Mouse (Mus musculus) limb, embryonic 11.5 days (tissue): ENCODE results near the gene Itih5. TPM values are rescaled to one million over a fixed set of nuclear protein-coding genes. Genes with fewer than 3 reads are reported as not detected.
A peak's percentile ranks its signal among the peaks of the same experiment; 100 is the strongest.

Experiments used
- ATAC-seq: fragments of 200-750 bp; cut with Nextera tagmentation; 2 replicates; pipeline ENCODE4 v1.8.0; 2017; ENCODE audit warnings: low read depth; ENCODE audit not compliant: insufficient number of reproducible peaks, low FRiP score, low TSS enrichment
- DNase-seq: peaks from one replicate; pipeline ENCODE4 v3.0.0-alpha.2; 2015; ENCODE audit warnings: low spot score
- H3K27ac ChIP-seq: fragments of 300-500 bp; sonication (generic); replicated peaks from 2 replicates; pipeline ENCODE4 v1.5.1; 2014; ENCODE audit warnings: low read depth, mild to moderate bottlenecking, low read length
- H3K27me3 ChIP-seq: fragments of 300-500 bp; sonication (generic); 2 replicates; pipeline ENCODE4 v1.6.1; 2014; ENCODE audit warnings: mild to moderate bottlenecking, low read length, mixed read lengths; ENCODE audit not compliant: control insufficient read depth, insufficient read depth
- H3K36me3 ChIP-seq: fragments of 300-500 bp; sonication (generic); 2 replicates; pipeline ENCODE4 v1.6.1; 2014; ENCODE audit warnings: mild to moderate bottlenecking, low read length, moderate library complexity, mixed read lengths; ENCODE audit not compliant: control insufficient read depth, insufficient read depth
- H3K4me1 ChIP-seq: fragments of 300-500 bp; sonication (generic); 2 replicates; pipeline ENCODE4 v1.6.1; 2014; ENCODE audit warnings: low read length, mixed read lengths; ENCODE audit not compliant: control insufficient read depth, insufficient read depth
- H3K4me2 ChIP-seq: fragments of 300-500 bp; sonication (generic); 2 replicates; pipeline ENCODE4 v1.6.1; 2014; ENCODE audit warnings: low read depth, mild to moderate bottlenecking, moderate library complexity; ENCODE audit not compliant: severe bottlenecking
- H3K4me3 ChIP-seq: fragments of 300-500 bp; sonication (generic); 2 replicates; pipeline ENCODE4 v1.5.1; 2014; ENCODE audit warnings: low read depth, low read length
- H3K9ac ChIP-seq: fragments of 300-500 bp; sonication (generic); 2 replicates; pipeline ENCODE4 v1.6.1; 2014; ENCODE audit warnings: mild to moderate bottlenecking, low read length
- H3K9me3 ChIP-seq: fragments of 300-500 bp; sonication (generic); 2 replicates; pipeline ENCODE4 v1.6.1; 2016; ENCODE audit warnings: low read length; ENCODE audit not compliant: control insufficient read depth
- WGBS: fragments of 180-500 bp; shearing (Covaris S2); extraction: QIAGEN DNeasy Blood & Tissue Kit; methylation state at CpG from one replicate; pipeline ENCODE4 v1.1.7; 2014; 5-methylcytosine and 5-hydroxymethylcytosine counted together
- polyA plus RNA-seq: library from polyadenylated mRNA; unstranded; fragments of >200 nt; fragmentation: Nextera tagmentation; extraction: Ambion mirVana; gene quantifications from 2 replicates; pipeline ENCODE4 v1.2.1, GENCODE M21; 2014

Itih5 gene
- polyA plus RNA-seq, 1 experiment from 2014 or later, result 2.0 TPM

- 0 out of 2 replicates have a peak, but pooled peaks have one; percentile 24 for ATAC-seq
- H3K4me2 ChIP-seq, result peak overlapping the region; percentile 31; the same call in 1 of the 2 replicates
Observed at GRCm38 (mm10) chr2:10295908-10296307, 142.5 kb downstream of the Itih5 start.

GRCm38 (mm10) chr2:10300244-10300643 is 146.9 kb downstream of the Itih5 start:
- no peak overlapping the region for H3K4me2 ChIP-seq
- DNase-seq (peak; percentile 39), ATAC-seq (no peak)
- H3K9me3 ChIP-seq, result no peaks in the 10 kb centered on the region
- no peaks in the 10 kb centered on the region for H3K36me3 ChIP-seq
- H3K27ac ChIP-seq, result no peak overlapping the region
- H3K9ac ChIP-seq, result no peak overlapping the region
- no peak overlapping the region for H3K4me3 ChIP-seq
- 50% methylated on average over 7 of the region's 7 CpGs for WGBS
- no peaks in the 10 kb centered on the region; the same call in 1 of the 2 replicates for H3K4me1 ChIP-seq
- H3K27me3 ChIP-seq, result no peaks in the 10 kb centered on the region

More at GRCm38 (mm10) chr2:10295908-10296307, 142.5 kb downstream of the Itih5 start:
- no peak overlapping the region for H3K27ac ChIP-seq
- no peak for DNase-seq
- H3K4me3 ChIP-seq, result no peak overlapping the region
- WGBS, result 5% methylated on average over 11 of the region's 11 CpGs
- no peaks in the 10 kb centered on the region; the same call in 1 of the 2 replicates for H3K4me1 ChIP-seq
- no peaks in the 10 kb centered on the region for H3K9me3 ChIP-seq
- H3K9ac ChIP-seq, result no peak overlapping the region
- no peaks in the 10 kb centered on the region for H3K36me3 ChIP-seq
- no peaks in the 10 kb centered on the region for H3K27me3 ChIP-seq

GRCm38 (mm10) chr2:10300771-10301170 is 147.4 kb downstream of the Itih5 start:
- no peak overlapping the region for H3K27ac ChIP-seq

GRCm38 (mm10) chr2:10301391-10301790 is 148.0 kb downstream of the Itih5 start:
- Histone ChIP-seq H3K4me2 (no peak overlapping the region), H3K27ac (no peak overlapping the region), H3K9me3 (no peaks in the 10 kb centered on the region), H3K9ac (no peak overlapping the region), H3K27me3 (no peaks in the 10 kb centered on the region), H3K36me3 (no peaks in the 10 kb centered on the region), H3K4me1 (no peaks in the 10 kb centered on the region), H3K4me3 (no peak overlapping the region)
- DNase-seq, result no peak
- ATAC-seq, result no peak
- 68% methylated on average over 3 of the region's 3 CpGs for WGBS

More at GRCm38 (mm10) chr2:10300771-10301170, 147.4 kb downstream of the Itih5 start:
- no peaks in the 10 kb centered on the region for H3K36me3 ChIP-seq
- no peaks in the 10 kb centered on the region for H3K9me3 ChIP-seq
- H3K4me3 ChIP-seq, result no peak overlapping the region
- H3K4me1 ChIP-seq, result no peaks in the 10 kb centered on the region; the same call in 1 of the 2 replicates
- WGBS, result 31% methylated on average over 10 of the region's 10 CpGs
- no peak overlapping the region for H3K9ac ChIP-seq
- H3K4me2 ChIP-seq, result no peak overlapping the region
- peak; percentile 51 for DNase-seq
- 0 out of 2 replicates have a peak, but pooled peaks have one; percentile 64 for ATAC-seq
- no peaks in the 10 kb centered on the region for H3K27me3 ChIP-seq

- no peak for ATAC-seq
- WGBS, result 94% methylated on average over 9 of the region's 9 CpGs
Observed at GRCm38 (mm10) chr2:10301997-10302396, 148.6 kb downstream of the Itih5 start.

GRCm38 (mm10) chr2:10304911-10305310 is 151.5 kb downstream of the Itih5 start:
- no peak for ATAC-seq
- Histone ChIP-seq H3K27me3 (no peaks in the 10 kb centered on the region), H3K4me1 (no peaks in the 10 kb centered on the region), H3K4me3 (no peak overlapping the region), H3K36me3 (no peaks in the 10 kb centered on the region), H3K27ac (no peak overlapping the region), H3K9ac (no peak overlapping the region), H3K4me2 (no peak overlapping the region), H3K9me3 (no peaks in the 10 kb centered on the region)
- WGBS, result 82% methylated on average over 3 of the region's 3 CpGs
- DNase-seq, result no peak

More at GRCm38 (mm10) chr2:10301997-10302396, 148.6 kb downstream of the Itih5 start:
- Histone ChIP-seq H3K27ac (no peak overlapping the region), H3K36me3 (no peaks in the 10 kb centered on the region), H3K4me2 (no peak overlapping the region), H3K4me3 (no peak overlapping the region), H3K27me3 (no peaks in the 10 kb centered on the region), H3K4me1 (no peaks in the 10 kb centered on the region), H3K9me3 (no peaks in the 10 kb centered on the region), H3K9ac (no peak overlapping the region)
- no peak for DNase-seq

Other genes starting within 250 kb of the Itih5 start
- 17.3 and 19.0 TPM in 2 replicates for gene Taf3, start 105.0 kb upstream of the Itih5 start, polyA plus RNA-seq
- 562 and 607 TPM in 2 replicates for gene Atp5c1, start 73.1 kb upstream of the Itih5 start, polyA plus RNA-seq
- gene Kin, start 73.0 kb upstream of the Itih5 start, polyA plus RNA-seq, result 36.5 and 39.9 TPM in 2 replicates
- gene Itih2, start 22.2 kb upstream of the Itih5 start, polyA plus RNA-seq, result 0.36 TPM in 1 of 2 replicates, not detected in the other
- gene Sfmbt2, start 216.9 kb downstream of the Itih5 start, polyA plus RNA-seq, result 1.1 and 1.6 TPM in 2 replicates